Mouse (Mus musculus): ENCODE measurements around the gene Usp2. TPM values are rescaled to one million over a fixed set of nuclear protein-coding genes. Genes with fewer than 3 reads are reported as not detected.

The Usp2 gene
- polyA plus RNA-seq, 1 experiment, result 597 TPM

DNA sequence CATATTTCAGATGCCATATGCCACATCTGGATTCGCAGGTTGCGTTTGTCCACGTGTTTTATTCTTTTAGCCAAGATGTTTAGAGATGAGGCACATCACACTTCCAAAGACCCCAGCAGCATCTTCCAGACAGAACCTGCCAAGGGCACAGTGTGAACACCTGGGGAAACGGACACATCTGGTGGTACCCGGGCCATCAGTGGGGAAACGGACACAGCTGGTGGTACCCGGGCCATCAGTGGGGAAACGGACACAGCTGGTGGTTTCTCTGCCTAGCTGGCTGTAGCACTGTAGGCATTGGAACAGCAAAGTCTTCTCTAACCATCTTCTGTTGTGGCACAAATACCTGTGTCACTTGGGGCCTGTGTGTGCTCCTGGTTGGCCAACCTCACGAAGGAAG lies 29.0 kb downstream of the Usp2 start:
- H3K27ac ChIP-seq (ENCODE audit: control insufficient read depth, insufficient read depth, low read depth, low read length), result no peak overlapping the region
- H3K27me3 ChIP-seq (ENCODE audit: control insufficient read depth, insufficient read depth, low read length), result no peaks in the 10 kb centered on the region

GRCm38 (mm10) chr9:44096536-44096935 lies 29.7 kb downstream of the Usp2 start:
- Histone ChIP-seq H3K36me3 (ENCODE audit: control insufficient read depth, insufficient read depth, low read length) (peaks cover 1% of the 10 kb centered on the region; the same call in 1 of the 2 replicates), H3K27me3 (ENCODE audit: control insufficient read depth, insufficient read depth, low read length) (no peaks in the 10 kb centered on the region), H3K4me1 (ENCODE audit: control insufficient read depth, insufficient read depth, low read length) (peaks cover 4% of the 10 kb centered on the region), H3K27ac (ENCODE audit: control insufficient read depth, insufficient read depth, low read depth, low read length) (peak overlapping the region; percentile 29; the same call in 1 of the 2 replicates), H3K4me3 (ENCODE audit: control insufficient read depth, low read depth, low read length) (no peak overlapping the region)
- TF ChIP-seq POLR2A (IDR thresholded peaks at IDR 0.05; ENCODE audit: control insufficient read depth, low read depth, low read length) (no peak), CTCF (IDR thresholded peaks at IDR 0.05; ENCODE audit: control insufficient read depth, insufficient read depth, insufficient replicate concordance, low read depth, low read length) (no peak)

More for the DNA sequence above, 29.0 kb downstream of the Usp2 start:
- Histone ChIP-seq H3K4me3 (ENCODE audit: control insufficient read depth, low read depth, low read length) (no peak overlapping the region), H3K36me3 (ENCODE audit: control insufficient read depth, insufficient read depth, low read length) (peaks cover 2% of the 10 kb centered on the region; the same call in 1 of the 2 replicates), H3K4me1 (ENCODE audit: control insufficient read depth, insufficient read depth, low read length) (peaks cover 2% of the 10 kb centered on the region; the same call in 1 of the 2 replicates)
- TF ChIP-seq CTCF (IDR thresholded peaks at IDR 0.05; ENCODE audit: control insufficient read depth, insufficient read depth, insufficient replicate concordance, low read depth, low read length) (no peak), POLR2A (IDR thresholded peaks at IDR 0.05; ENCODE audit: control insufficient read depth, low read depth, low read length) (no peak)

DNA sequence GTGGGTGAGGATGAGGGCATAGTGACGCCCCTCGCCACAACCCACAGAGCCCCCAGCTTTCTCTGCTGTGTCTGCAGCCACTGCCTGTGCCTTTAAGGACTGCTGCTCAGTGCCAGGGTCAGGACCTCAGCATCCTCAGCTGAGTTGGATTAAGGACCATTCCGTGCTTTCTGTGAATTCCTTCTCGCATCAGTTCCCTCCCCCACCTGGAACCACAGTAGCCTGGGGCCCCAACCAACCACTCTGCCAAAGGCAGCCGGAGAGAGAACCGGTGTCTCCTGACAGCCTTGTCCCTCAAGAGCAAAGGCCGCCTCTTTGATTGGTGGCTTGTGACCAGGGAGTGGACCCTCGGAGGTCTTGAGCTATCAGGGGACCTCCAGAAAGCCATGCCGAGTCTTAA lies 34.7 kb downstream of the Usp2 start, which contains the start of gene Mfrp:
TSS of gene Mfrp (plus strand) at position 240 of the 400 bp plus-strand sequence.
- H3K4me1 ChIP-seq (ENCODE audit: control insufficient read depth, insufficient read depth, low read length), result peaks cover 8% of the 10 kb centered on the region
- H3K27ac ChIP-seq (ENCODE audit: control insufficient read depth, insufficient read depth, low read depth, low read length), result no peak within 1 kb of the TSS
- TF ChIP-seq CTCF (IDR thresholded peaks at IDR 0.05; ENCODE audit: control insufficient read depth, insufficient read depth, insufficient replicate concordance, low read depth, low read length) (no peak), POLR2A (IDR thresholded peaks at IDR 0.05; ENCODE audit: control insufficient read depth, low read depth, low read length) (no peak)
- H3K36me3 ChIP-seq (ENCODE audit: control insufficient read depth, insufficient read depth, low read length), result no peaks in the 10 kb centered on the region
- no peaks in the 10 kb centered on the region for H3K27me3 ChIP-seq (ENCODE audit: control insufficient read depth, insufficient read depth, low read length)
- H3K4me3 ChIP-seq (ENCODE audit: control insufficient read depth, low read depth, low read length), result no peak within 1 kb of the TSS

GRCm38 (mm10) chr9:44104881-44105280 lies 38.1 kb downstream of the Usp2 start:
- no peak overlapping the region for H3K4me3 ChIP-seq (ENCODE audit: control insufficient read depth, low read depth, low read length)
- H3K4me1 ChIP-seq (ENCODE audit: control insufficient read depth, insufficient read depth, low read length), result peaks cover 34% of the 10 kb centered on the region
- no peaks in the 10 kb centered on the region for H3K27me3 ChIP-seq (ENCODE audit: control insufficient read depth, insufficient read depth, low read length)
- no peak for TF ChIP-seq POLR2A (IDR thresholded peaks at IDR 0.05; ENCODE audit: control insufficient read depth, low read depth, low read length)
- TF ChIP-seq CTCF (IDR thresholded peaks at IDR 0.05; ENCODE audit: control insufficient read depth, insufficient read depth, insufficient replicate concordance, low read depth, low read length), result no peak
- no peaks in the 10 kb centered on the region for H3K36me3 ChIP-seq (ENCODE audit: control insufficient read depth, insufficient read depth, low read length)
- H3K27ac ChIP-seq (ENCODE audit: control insufficient read depth, insufficient read depth, low read depth, low read length), result no peak overlapping the region

DNA sequence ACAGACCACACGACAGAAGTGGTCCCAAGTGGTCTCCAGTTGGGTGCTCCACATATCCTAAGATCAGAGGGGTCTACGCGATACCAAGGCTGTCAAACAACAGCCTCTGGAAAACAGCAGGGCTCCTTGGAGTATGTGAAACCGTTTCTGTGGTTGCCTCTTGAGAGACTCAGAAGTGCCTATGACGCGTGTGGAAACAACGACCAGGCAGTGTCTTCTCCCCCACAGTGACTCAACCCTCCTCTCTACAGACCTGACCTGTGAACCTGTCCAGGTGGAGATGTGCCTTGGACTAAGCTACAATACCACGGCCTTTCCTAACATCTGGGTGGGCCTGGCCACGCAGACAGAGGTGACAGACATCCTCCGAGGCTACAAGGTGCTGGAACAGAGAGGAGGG lies 39.0 kb downstream of the Usp2 start:
- no peak overlapping the region for H3K27ac ChIP-seq (ENCODE audit: control insufficient read depth, insufficient read depth, low read depth, low read length)
- TF ChIP-seq POLR2A (IDR thresholded peaks at IDR 0.05; ENCODE audit: control insufficient read depth, low read depth, low read length) (no peak), CTCF (IDR thresholded peaks at IDR 0.05; ENCODE audit: control insufficient read depth, insufficient read depth, insufficient replicate concordance, low read depth, low read length) (no peak)
- peaks cover 34% of the 10 kb centered on the region for H3K4me1 ChIP-seq (ENCODE audit: control insufficient read depth, insufficient read depth, low read length)
- H3K4me3 ChIP-seq (ENCODE audit: control insufficient read depth, low read depth, low read length), result no peak overlapping the region
- H3K36me3 ChIP-seq (ENCODE audit: control insufficient read depth, insufficient read depth, low read length), result no peaks in the 10 kb centered on the region; the same call in 1 of the 2 replicates
- no peaks in the 10 kb centered on the region for H3K27me3 ChIP-seq (ENCODE audit: control insufficient read depth, insufficient read depth, low read length)

- Histone ChIP-seq H3K27ac (ENCODE audit: control insufficient read depth, insufficient read depth, low read depth, low read length) (no peak overlapping the region), H3K4me1 (ENCODE audit: control insufficient read depth, insufficient read depth, low read length) (peaks cover 33% of the 10 kb centered on the region), H3K27me3 (ENCODE audit: control insufficient read depth, insufficient read depth, low read length) (no peaks in the 10 kb centered on the region), H3K4me3 (ENCODE audit: control insufficient read depth, low read depth, low read length) (no peak overlapping the region), H3K36me3 (ENCODE audit: control insufficient read depth, insufficient read depth, low read length) (no peaks in the 10 kb centered on the region; the same call in 1 of the 2 replicates)
- TF ChIP-seq POLR2A (IDR thresholded peaks at IDR 0.05; ENCODE audit: control insufficient read depth, low read depth, low read length) (no peak), CTCF (IDR thresholded peaks at IDR 0.05; ENCODE audit: control insufficient read depth, insufficient read depth, insufficient replicate concordance, low read depth, low read length) (no peak)
Measured at GRCm38 (mm10) chr9:44106182-44106581, 39.4 kb downstream of the Usp2 start.

GRCm38 (mm10) chr9:44106596-44106995 lies 39.8 kb downstream of the Usp2 start:
- H3K4me3 ChIP-seq (ENCODE audit: control insufficient read depth, low read depth, low read length), result no peak overlapping the region
- H3K36me3 ChIP-seq (ENCODE audit: control insufficient read depth, insufficient read depth, low read length), result no peaks in the 10 kb centered on the region; the same call in 1 of the 2 replicates
- H3K27me3 ChIP-seq (ENCODE audit: control insufficient read depth, insufficient read depth, low read length), result no peaks in the 10 kb centered on the region
- H3K4me1 ChIP-seq (ENCODE audit: control insufficient read depth, insufficient read depth, low read length), result peaks cover 29% of the 10 kb centered on the region
- TF ChIP-seq POLR2A (IDR thresholded peaks at IDR 0.05; ENCODE audit: control insufficient read depth, low read depth, low read length) (no peak), CTCF (IDR thresholded peaks at IDR 0.05; ENCODE audit: control insufficient read depth, insufficient read depth, insufficient replicate concordance, low read depth, low read length) (no peak)
- H3K27ac ChIP-seq (ENCODE audit: control insufficient read depth, insufficient read depth, low read depth, low read length), result no peak overlapping the region
